Mouse (Mus musculus) testis, postnatal 14 days (tissue): ENCODE measurements at regions not wholly inside any gene's neighbourhood (a gene's known extent, or its start where the extent isn't known, plus 50 kb on each side); places are given as distances from the start of the nearest gene placed in this dataset.

Experiments
- DNase-seq: peaks from one replicate; pipeline ENCODE4 v3.0.0; 2021; ENCODE audit warnings: low spot score

DNA sequence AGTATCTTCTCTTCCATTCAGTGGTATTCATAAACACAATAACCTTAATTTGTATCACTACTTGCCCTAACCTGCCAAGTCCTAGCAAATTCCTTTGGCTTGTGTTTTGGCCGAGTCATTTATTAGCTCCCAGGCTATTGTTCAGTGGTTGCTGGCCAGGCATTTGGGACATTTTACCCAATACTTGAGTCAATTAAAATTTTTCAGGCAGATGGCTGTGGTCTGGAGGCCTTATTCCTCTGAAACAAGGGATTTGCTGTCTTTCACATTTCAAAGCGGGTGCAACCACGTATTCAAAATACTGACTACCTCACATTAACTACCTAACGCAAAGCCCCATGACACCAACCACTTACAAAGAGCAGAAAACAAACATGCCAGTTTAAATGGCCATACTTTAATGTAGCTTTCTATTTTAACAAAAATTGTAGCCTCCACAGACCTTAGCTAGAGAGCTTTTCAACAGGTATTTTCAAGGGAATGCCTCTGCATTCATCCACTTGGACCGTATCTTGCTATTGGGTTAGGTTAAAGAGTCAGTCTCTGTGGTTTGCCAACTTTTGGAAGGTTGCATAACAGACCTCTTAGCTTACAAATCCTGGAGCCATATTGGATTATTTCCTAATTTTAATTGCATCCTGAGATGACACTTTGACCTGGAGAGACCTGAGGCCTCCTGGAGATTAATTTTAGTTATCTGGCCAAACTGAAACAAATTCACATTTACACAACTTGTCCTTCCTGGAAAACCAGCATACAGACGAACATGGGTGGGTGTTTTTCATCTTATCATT, 224.7 kb upstream of the Fam241a start:
- DNase-seq: no peak

DNA sequence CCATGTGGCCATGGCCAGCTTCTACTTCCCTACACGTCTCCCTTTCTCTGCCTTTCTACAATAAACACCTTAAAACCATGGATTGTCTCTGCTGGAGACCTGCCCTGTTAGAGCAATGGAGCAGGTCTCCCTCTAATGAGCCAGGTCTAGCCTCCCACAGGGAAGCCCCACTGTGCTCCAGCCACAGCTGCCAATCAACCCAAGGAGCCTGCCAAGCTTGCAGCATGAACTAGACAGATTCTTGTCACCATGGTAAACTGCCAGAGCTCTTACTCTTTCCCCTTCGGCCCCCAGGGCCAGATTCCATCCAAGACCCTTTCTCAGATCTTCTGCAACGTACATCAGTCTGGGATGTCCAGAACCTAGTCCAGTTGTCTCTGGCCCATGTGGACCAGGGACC, 217.1 kb upstream of the Fam241a start:
- no peak for DNase-seq

DNA sequence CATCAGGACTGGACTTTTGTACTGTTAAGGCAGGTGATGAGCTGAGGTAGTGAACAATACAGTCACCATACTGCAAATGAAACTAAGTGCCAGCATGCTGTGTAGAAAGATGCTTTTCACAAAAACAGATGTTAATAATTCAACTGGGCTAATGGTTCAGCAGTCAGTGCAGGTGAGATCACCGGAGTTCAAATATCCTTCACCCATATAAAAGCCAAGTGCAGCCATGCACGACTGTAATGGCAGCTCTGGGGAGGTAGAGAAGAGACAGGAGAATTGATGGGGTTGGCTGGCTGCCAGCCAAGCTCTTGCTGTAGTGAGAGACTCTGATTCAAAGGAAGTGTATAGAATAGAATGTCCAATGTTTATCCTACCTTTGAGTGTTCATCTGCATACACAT, 214.3 kb upstream of the Fam241a start:
- DNase-seq: no peak

DNA sequence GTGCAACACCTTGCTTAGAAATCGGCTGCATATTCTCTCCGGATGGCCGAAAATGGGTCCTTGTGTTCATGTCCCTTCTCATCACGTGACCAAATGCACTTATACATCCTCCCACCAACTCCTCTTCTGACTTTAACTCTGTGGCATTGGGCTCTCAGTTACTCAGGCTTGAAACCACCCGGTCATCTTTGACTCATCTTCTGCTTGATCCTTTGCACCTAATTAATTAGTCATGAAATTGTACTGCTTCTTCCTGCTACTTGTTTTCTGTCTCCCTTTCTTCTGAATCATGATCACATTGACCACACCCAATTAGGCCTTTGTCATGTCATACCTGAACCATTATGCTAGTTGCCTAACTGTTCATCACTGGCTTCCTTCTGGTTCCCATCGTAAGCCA, 208.4 kb upstream of the Fam241a start:
- no peak for DNase-seq

DNA sequence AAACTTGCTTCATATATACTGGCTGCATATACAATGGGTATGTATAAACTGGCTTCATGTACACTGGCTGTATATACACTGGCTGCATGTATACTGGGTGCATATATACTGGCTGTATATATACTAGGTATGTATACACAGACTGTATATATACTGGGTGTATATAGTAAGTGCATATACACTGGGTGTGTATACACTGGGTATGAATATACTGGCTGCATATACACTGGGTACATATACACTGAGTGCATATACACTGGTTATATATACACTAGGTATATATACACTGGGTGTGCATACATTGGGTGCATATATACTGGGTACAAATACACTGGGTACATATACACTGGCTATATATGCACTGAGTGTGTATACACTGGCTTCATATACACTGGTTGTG, 196.9 kb upstream of the Fam241a start:
- no peak for DNase-seq

DNA sequence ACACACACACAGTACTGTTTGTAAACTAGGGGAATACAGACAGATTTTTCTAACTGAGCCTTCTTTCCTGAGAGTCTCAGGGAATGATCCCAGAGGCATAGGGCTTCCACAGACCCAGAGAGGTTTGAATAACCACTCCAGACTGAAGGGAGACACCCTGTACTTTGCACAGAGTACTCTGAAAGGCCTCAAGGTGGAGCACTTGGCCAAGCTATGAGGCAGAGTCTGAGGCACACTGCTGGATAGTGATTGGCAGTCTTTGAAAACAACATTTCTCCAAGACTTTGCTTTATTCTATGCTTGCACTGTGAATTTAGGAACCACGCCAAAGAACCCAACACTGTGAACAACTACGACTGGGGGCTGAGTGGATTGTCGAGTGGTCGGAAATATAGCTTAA, 192.1 kb upstream of the Fam241a start:
- DNase-seq: no peak

DNA sequence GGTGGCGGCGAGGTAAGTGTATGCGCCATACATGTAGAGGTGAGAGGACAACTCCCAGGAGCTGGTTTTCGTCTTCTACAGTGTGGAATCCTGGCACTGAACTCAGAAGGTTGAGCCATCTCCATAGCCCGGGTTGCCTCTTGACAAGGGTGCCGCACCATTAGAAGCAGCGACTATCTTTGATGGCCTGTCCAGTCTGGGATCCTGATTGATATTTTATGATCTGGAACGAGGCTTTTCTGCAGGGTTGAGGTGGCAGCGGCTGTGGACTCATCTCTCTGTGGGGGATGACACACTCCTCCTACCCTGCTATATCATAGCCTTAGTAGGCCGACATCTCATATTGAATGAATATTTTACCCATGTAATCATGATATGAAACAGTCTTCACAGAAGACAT, 191.0 kb upstream of the Fam241a start:
- DNase-seq: no peak

DNA sequence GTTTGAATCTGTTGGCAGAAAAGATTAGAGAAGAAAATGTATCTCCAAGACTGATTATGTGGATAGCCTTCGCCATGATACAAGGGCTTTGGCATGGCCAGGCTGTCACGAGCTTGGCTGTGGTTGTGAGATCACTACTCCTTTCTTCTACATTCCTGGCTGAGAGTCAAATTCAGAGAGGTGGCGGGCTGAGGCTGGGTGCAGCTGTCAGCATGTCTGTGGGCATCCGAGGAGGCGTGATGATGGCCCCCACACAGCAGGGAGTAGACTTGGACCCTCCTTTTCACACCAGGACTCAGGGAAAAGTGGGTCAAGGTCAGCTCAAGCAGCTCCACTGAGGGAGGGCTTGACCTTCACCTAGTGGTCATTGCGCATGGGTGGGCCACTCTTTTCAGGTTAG, 186.3 kb upstream of the Fam241a start:
- DNase-seq: no peak

DNA sequence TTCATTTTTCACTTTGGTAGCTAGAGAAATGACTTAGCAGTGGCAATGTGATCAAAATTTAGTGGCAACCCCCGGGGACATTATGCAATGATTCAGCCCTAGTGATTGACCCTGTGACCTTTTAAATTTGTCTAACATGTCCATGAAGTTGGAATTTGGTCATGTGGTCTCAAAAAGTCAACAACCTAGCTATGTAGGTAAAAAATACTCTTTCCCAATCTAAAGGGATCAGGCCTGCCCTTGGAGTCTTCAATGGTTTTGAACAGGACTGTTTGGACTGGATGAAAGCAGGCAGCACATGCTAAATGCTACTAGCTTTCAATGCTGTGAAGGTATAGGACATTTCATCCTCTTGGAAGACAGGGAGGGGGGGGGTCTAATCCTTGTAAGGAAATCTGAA, 185.3 kb upstream of the Fam241a start:
- DNase-seq: no peak

DNA sequence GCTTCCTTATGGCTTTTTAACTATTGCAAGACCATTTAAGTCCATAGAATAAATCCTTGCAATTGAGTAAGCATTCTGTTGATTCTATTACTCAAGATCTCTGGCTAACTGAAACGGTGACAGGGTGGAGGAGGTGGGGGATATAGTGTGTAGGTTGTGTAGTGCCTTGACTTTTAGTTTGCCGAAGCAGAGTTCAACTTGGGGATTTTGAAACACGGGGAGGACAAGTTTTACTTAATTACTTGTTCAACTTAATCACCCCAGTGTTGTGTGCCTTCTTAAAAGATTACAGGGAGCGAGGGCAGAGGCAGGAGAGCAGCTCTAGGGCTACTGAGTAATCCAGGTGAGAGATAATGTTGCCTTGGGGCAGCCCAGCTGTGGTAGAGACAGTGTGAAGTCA, 171.7 kb upstream of the Fam241a start:
- no peak for DNase-seq

DNA sequence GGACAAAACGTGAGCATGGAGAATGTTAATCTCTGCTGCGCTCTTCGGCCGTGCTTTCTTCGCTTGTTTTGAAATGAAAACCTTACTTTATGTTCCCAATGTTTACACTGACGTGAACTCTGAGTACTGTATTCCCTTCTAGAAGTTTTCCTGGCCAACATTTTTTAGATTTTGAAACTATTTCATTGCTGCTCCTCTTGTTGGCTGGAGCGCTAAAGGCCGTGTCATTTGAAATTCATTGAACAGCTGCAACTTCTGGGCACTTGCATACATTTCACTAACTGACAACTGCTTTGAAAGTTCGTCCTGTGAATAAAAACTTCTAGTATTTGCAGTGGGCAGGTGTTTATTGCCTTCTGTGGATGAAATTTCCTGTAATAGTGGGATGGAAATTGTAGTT, 157.9 kb upstream of the Fam241a start:
- DNase-seq: no peak

DNA sequence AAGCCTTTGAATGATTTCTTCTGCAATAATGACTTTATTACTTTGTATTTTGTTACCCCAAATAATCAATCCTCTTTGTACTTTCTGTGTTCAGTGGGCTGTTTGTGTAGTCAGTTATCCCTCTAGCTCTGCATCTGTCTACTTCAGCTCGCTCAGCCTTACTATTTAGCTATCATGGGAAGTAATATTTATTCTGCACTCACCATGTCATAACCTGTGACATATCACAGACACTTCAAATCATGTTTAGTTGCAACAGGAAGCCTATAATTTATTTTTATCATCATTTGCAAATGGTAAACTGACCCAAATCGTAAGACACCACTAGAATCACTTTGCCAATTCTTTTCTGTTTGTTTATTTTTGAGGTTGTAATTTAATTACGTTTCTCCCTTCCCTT, 147.6 kb upstream of the Fam241a start:
- DNase-seq: no peak

DNA sequence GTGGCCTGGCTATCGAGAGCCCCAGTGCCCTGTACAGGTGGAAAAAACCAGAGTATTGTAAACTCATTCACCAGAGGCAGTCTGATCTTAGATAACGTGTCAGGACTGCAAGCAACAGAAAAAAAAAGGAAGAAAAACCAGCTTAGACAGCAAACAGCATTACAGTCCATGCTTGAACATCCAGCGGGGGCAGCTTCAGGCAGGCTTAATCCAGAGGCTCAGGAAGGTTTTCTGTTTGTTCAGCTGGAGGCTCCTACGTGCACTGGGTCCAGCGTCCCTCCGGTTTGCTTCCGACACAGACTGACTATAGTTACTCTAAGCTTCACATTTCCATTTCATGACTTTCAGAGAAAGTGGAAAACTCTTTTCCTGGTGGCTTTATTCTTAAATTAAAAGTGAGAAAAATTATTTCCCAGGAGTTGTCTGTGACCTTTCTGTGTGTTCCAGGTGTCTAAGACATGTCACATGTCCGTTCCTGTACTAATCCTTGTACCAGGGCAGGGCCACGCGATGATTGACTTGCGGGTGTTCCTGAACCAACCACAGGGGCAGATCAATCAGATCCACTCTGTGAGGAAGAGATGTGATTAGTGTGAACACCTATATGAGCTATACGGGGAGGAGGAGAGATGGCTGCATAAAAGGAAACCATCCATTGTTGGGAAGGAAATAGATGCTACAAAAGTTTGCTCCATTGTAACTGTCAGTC, 144.4 kb upstream of the Fam241a start:
- DNase-seq: no peak

DNA sequence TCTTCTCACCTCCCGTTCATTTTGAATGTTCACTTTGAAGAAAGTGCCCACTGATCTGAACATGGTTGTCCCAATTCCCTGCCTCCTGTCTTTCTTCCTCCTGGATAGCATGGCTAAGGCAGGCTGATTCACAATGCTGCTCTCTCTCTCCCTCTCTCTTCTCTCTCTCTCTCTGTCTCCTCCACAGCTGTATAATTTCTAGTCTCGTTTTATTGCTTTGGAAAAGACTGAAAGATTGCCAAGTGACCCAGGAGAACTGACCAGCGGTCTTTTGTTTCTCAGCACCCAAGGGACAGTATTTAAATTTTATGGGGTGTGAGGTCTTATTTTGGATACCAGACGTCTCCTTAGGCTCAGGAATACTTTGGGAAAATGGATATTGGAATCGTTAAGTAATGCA, 143.1 kb upstream of the Fam241a start:
- DNase-seq: no peak

DNA sequence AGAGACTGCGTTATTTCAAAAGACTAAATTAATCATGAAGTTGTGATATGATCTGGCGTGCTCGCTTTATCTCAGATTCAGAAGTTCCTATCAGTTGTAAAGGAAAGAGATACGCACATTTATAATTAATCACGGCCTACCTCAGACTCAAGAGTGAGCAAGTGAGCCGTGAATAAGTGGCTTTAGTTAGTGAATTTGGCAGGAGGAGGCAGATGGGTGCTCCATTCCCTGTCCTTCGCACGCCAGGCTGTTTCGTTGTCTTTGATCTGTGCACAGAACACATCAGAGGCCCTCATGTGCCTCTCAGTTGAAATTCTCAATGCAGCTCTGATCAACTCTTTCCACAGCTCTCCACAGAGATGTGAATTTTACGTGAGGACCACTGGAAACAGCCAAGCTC, 140.4 kb upstream of the Fam241a start:
- DNase-seq: no peak

DNA sequence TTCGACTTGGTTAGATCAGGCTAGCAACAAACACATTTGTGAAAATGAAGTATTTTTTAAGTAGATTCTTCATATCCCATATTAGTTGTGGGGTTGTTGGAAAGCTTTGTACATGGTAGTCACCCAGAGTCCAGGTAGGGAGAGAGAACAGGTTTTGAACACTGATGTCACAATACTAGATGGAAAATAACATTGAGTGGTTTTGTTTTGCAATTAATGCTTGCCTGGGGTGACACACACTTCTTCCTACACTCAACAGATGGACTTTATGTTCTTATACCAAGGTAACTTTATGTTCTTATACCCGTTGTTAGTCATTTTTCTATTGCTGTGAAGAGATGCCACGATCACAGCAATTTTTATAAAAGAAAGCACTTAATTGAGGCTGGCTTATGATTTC, 134.2 kb upstream of the Fam241a start:
- DNase-seq: no peak

DNA sequence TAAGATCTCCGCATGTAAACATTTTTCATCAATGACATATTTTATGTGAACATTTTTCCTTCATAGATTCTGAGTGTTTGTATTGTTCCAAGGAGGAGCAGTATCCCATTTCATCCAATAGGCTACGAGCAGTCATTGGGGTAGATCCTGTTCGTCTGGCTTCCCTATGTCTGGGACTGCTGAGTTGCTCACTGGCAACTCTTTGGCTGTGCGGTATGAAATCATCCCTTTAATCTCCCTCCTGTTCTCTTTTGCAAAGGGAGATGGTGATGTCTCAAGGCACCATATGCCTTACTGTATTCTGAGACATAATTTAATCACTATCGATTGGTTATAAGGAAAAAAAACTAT, 133.4 kb upstream of the Fam241a start:
- no peak for DNase-seq

DNA sequence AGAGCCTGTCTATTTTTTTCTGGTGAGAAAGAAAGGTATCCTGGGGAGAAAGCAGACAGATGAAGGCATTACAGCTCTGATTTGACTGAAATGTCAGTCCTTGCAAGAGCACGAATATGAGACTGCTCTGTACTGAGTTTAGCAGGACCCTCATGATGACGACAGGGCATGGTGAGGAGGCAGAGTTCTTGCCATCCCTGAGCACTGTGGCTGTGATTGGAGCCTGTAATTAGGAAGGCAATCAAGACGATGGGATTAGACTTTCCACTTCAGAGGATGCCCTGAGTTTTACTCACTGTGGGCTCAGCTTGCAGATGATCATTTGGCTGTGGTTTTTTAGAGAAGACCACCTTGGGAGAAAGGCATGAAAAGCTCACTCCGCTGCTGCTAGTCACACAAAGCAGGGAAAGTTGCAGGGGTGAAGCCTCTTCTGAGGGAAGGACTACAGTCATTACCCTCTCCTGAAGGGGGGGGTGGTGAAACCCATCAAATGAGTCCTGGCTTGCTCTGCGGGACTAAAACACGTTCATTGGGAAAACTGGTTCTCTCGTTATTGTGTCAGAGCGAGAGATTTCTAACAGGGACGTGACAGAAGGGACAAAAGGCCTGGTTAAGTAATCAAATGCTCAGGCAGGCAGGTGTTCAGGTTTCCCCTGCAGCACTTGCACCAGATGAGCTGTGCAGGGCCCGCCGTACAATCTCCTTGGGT, 132.9 kb upstream of the Fam241a start:
- no peak for DNase-seq

DNA sequence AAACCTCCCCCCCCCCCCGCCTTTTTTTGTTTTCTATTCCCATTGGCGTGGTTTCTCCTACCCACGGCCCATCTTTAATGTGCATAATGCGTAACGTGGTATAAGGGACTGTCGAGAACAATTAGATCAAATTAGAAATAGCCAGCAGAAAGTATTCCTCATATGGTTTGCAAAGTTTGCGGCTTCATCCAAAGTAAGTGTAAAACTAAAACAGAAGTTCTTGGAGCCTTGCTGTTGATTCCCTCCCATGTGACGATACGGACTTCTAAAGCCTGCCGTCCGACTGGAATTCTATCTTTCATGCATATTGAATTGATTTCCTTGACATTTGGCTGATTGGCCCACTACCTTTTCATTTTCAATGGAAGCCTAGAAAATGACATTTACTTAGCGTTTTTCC, 128.7 kb upstream of the Fam241a start:
- DNase-seq: no peak

DNA sequence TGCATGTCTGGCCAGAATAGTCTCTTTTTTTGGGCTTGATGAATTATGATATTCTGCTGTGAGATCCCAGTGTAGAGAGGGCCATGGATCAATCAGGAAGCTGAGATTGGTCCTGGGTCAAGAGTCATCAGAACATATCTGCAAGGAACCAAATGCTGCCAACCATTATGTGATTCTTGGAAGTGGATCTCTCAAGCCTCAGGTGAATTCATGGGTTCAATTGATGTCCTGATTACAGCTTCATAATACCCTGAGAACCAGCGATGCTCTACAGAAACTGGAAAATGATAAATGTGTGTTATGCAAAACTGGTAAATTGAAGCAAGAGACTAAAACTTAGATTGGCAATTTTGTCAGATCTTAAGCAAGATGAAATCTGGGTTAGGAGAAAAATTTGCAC, 118.8 kb upstream of the Fam241a start:
- DNase-seq: no peak

DNA sequence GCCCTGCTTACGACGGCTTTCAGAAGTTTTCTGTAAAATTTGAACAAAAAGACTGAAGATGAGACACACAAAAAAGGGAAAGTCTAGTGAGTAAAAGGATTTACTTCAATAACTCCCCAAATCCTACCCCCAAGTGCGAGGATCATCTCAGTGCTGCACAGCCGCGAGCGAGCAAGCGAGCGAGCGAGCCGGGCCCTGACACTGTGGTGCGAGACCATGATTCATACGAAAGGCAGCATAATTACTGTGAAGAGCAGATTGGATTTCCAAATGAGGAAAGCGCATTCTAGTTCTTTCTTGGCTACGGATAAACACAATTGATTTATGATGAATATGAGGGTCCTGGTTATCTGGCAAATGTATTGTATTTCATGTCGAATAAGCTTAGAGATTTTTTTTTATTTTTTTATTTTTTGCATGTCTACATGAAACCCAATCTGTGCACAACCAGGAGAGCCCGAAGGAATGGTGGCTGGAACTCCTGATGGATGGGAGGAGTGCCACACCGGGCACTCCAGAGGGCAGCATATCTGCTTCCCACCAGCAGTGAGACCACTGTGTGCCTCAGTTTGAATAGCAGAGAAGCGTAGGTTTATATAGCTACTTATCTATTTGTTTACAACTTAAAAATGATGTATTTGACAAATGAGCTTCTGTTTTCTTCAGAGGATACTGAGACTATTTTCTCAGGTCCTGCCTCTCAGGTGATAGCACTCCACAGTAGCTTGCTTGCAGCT, 106.9 kb upstream of the Fam241a start:
- DNase-seq: no peak

DNA sequence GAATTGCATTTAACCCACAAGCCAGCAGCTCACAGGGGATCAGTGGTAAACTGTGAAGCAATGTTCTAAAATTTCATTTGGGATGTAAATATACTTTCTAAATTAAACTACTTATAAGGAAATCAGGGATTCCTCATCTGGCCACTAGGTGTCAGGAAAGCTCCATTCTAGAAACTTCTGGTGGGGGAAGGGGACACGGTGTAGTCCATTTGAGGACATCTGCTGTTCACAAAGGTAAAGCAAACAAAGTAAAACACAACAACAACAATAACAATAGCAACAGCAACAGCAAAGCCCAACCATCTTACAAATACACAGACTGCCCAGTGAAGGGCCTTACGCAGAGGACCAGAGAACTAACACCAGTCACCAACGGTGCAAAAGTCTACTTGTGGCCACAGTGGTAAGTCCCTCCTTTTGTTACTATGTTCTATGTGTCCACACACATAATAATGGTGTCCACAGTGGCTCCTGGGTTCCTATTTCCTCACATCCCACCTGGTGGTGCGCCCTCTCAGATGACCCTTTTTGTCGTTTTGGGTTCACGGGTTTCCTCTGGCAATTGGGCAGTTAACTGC, 105.9 kb upstream of the Fam241a start:
- no peak for DNase-seq
